Mouse (Mus musculus): Measurements from ENCODE around the gene Brca1. TPM values are rescaled to one million over a fixed set of nuclear protein-coding genes. Genes with fewer than 3 reads are reported as not detected.

Brca1 gene
- polyA plus RNA-seq, 1 experiment from 2014 or later, result 21.0 TPM

DNA sequence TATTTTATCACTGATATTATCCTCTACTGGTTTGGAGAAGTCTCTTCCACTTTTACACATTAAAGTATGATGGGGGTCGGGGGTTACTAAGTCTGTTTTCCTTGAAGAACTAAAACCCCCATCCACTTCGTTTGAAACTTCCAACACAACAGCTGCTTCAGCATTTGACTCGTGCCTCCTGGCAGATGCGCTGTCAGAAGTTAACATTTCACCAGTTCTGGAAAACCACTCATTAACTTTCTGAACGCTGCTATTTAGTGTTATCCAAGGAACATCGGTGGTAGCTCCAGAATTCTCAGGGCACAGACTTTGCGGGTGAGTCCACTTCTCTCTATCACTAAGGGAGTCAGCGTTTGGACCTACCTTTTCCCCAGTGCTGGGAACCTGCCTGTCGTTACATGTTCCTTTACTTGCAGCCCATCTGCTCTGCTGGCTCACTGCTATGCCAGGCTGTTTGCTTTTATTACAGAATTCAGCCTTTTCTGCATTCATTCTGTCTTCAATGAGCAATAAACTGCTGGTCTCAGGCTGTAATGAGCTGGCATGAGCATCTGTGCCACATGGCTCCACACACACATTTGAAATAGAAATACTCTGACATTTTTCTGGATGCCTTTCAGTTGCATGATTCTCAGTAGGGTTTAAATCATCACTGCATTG is 25.7 kb downstream of the Brca1 start:
- ATAC-seq (ENCODE audit: insufficient read depth), result no peak
- no peaks in the 10 kb centered on the region for H3K27me3 ChIP-seq (ENCODE audit: insufficient read depth, low read length)
- DNase-seq, result no peak
- H3K4me3 ChIP-seq (ENCODE audit: low read depth, low read length), result no peak overlapping the region
- H3K27ac ChIP-seq (ENCODE audit: low read depth), result no peak overlapping the region
- H3K36me3 ChIP-seq (ENCODE audit: insufficient read depth), result peaks cover 72% of the 10 kb centered on the region
- H3K9me3 ChIP-seq (ENCODE audit: low read depth, low read length), result no peaks in the 10 kb centered on the region
- no peak overlapping the region for H3K4me2 ChIP-seq
- TF ChIP-seq CTCF (IDR thresholded peaks at IDR 0.05; ENCODE audit: low read depth), result no peak
- 94% methylated on average over 9 of the region's 9 CpGs for WGBS
- no peak overlapping the region for H3K9ac ChIP-seq
- H3K4me1 ChIP-seq (ENCODE audit: insufficient read depth), result no peaks in the 10 kb centered on the region

DNA sequence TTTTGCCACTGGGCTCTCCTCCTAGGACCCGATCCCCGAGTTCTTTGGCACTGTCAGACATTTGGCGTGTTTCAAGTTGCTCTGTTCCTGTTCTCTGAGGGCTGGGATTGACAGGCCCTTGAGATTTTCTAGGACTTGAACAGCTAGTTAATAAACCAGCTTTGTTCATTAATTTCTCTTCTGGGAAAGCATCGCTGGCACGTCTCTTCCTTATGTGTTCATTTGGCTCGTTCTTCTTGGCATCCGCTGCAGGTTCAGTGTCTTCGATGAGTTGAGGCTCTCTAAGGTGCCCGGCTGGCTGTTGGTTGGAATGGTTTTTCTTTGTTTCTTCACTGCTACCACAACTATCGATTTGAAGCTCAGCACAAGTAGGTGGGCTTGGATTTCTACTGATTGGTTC is 26.7 kb downstream of the Brca1 start:
- TF ChIP-seq CTCF (IDR thresholded peaks at IDR 0.05; ENCODE audit: low read depth), result no peak
- H3K36me3 ChIP-seq (ENCODE audit: insufficient read depth), result peaks cover 72% of the 10 kb centered on the region

DNA sequence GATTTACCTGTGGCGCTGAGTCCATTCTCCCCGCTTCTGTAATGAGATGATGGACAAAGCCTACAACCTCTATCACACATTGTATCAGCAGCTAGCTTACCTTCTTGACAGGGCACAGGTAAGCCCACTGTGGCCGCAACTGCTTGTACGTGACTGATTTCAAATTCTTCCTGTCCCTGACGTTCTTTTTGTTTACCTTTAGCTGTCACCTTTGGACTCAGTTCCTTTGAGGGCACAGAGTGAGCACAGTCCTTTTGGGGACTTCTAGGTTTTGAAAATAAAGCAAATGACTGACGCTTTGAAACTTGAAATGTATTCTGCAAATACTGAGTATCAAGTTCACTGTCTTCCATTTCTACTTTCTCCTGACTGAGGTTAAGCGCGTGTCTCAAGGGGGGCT is 27.3 kb downstream of the Brca1 start:
- no peak overlapping the region for H3K4me2 ChIP-seq
- H3K36me3 ChIP-seq (ENCODE audit: insufficient read depth), result peaks cover 72% of the 10 kb centered on the region
- WGBS, result 81% methylated on average over 8 of the region's 8 CpGs
- no peak overlapping the region for H3K4me3 ChIP-seq (ENCODE audit: low read depth, low read length)
- ATAC-seq (ENCODE audit: insufficient read depth) (no peak), DNase-seq (no peak)
- no peaks in the 10 kb centered on the region for H3K9me3 ChIP-seq (ENCODE audit: low read depth, low read length)
- no peaks in the 10 kb centered on the region for H3K27me3 ChIP-seq (ENCODE audit: insufficient read depth, low read length)
- no peaks in the 10 kb centered on the region for H3K4me1 ChIP-seq (ENCODE audit: insufficient read depth)
- no peak overlapping the region for H3K27ac ChIP-seq (ENCODE audit: low read depth)
- no peak overlapping the region for H3K9ac ChIP-seq
- TF ChIP-seq CTCF (IDR thresholded peaks at IDR 0.05; ENCODE audit: low read depth), result no peak

More for the DNA sequence above, 26.7 kb downstream of the Brca1 start:
- H3K4me1 ChIP-seq (ENCODE audit: insufficient read depth), result no peaks in the 10 kb centered on the region
- no peak overlapping the region for H3K4me3 ChIP-seq (ENCODE audit: low read depth, low read length)
- ATAC-seq (ENCODE audit: insufficient read depth), result no peak
- no peak overlapping the region for H3K27ac ChIP-seq (ENCODE audit: low read depth)
- H3K27me3 ChIP-seq (ENCODE audit: insufficient read depth, low read length), result no peaks in the 10 kb centered on the region
- H3K9ac ChIP-seq, result no peak overlapping the region
- H3K4me2 ChIP-seq, result no peak overlapping the region
- 95% methylated on average over 10 of the region's 10 CpGs for WGBS
- H3K9me3 ChIP-seq (ENCODE audit: low read depth, low read length), result no peaks in the 10 kb centered on the region
- DNase-seq, result no peak

DNA sequence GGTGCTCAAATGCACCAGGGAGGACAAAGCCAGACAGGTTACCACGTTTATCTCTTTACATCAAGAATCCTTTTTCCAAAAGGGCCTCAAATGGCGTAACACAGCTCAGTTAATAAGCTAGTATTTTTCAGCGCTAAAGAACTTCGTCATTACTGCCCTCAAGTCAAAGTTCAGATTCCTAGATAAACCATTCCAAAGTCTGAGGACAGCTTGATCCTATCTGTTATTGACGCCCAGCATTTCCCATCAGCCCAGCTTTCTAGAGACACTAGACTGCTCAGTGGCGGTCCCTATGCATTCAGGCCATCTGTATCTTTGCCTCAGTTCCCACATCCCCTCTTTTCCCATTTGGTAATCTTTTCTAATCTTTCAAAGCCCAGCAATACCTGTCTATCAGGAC is 32.4 kb downstream of the Brca1 start:
- DNase-seq, result no peak
- ATAC-seq (ENCODE audit: insufficient read depth), result no peak
- no peaks in the 10 kb centered on the region for H3K9me3 ChIP-seq (ENCODE audit: low read depth, low read length)
- H3K27me3 ChIP-seq (ENCODE audit: insufficient read depth, low read length), result no peaks in the 10 kb centered on the region
- H3K36me3 ChIP-seq (ENCODE audit: insufficient read depth), result peaks cover 52% of the 10 kb centered on the region
- TF ChIP-seq CTCF (IDR thresholded peaks at IDR 0.05; ENCODE audit: low read depth), result no peak
- no peak overlapping the region for H3K27ac ChIP-seq (ENCODE audit: low read depth)
- WGBS, result 81% methylated on average over 6 of the region's 6 CpGs
- H3K4me1 ChIP-seq (ENCODE audit: insufficient read depth), result no peaks in the 10 kb centered on the region
- no peak overlapping the region for H3K4me2 ChIP-seq
- H3K4me3 ChIP-seq (ENCODE audit: low read depth, low read length), result no peak overlapping the region
- H3K9ac ChIP-seq, result no peak overlapping the region

DNA sequence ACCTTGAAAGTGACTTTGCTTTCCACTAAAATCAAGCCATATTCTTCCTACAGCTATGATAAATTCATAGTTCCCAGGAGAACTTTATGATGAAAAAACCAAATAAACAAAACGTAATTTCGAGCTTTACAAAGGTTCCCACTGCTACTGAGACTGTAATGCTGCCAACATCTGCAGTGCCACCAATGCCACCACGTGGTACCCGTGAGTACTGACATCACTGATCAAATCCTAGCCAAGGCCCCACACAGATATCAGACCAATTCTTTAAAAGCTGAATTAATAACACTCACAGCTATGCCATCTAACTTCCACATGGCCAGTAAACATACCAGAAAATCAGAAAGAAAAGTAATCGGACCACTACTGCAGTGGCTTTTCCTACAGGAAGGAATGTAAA is 32.8 kb downstream of the Brca1 start:
- H3K9ac ChIP-seq, result no peak overlapping the region
- TF ChIP-seq CTCF (IDR thresholded peaks at IDR 0.05; ENCODE audit: low read depth), result no peak
- no peaks in the 10 kb centered on the region for H3K27me3 ChIP-seq (ENCODE audit: insufficient read depth, low read length)
- H3K36me3 ChIP-seq (ENCODE audit: insufficient read depth), result peaks cover 52% of the 10 kb centered on the region
- ATAC-seq (ENCODE audit: insufficient read depth), result no peak
- WGBS, result 79% methylated on average over 5 of the region's 5 CpGs
- H3K4me2 ChIP-seq, result no peak overlapping the region
- no peak overlapping the region for H3K4me3 ChIP-seq (ENCODE audit: low read depth, low read length)
- no peaks in the 10 kb centered on the region for H3K4me1 ChIP-seq (ENCODE audit: insufficient read depth)
- H3K9me3 ChIP-seq (ENCODE audit: low read depth, low read length), result no peaks in the 10 kb centered on the region
- no peak overlapping the region for H3K27ac ChIP-seq (ENCODE audit: low read depth)
- DNase-seq, result no peak

DNA sequence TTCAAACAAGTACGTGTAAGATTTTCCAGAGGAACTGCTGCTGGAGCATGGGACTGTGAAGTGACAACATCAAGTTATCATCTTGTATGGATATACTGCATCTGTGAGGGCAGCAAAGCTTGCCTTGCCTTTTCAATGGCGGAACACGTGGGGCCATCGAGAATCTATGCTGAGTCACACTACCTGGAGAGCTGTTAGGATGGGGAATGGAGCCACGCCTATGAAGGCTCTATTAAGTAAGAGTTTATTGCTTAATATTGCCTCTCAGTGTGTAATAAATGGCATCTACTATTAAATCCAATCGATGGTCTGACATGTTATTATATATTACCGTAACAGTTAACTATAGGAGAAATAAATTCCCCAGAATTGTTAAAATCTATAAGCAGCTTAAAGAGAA is 44.7 kb downstream of the Brca1 start:
- Histone ChIP-seq H3K4me2 (no peak overlapping the region), H3K27ac (ENCODE audit: low read depth) (no peak overlapping the region), H3K36me3 (ENCODE audit: insufficient read depth) (peaks cover 69% of the 10 kb centered on the region), H3K27me3 (ENCODE audit: insufficient read depth, low read length) (no peaks in the 10 kb centered on the region), H3K9ac (no peak overlapping the region), H3K4me1 (ENCODE audit: insufficient read depth) (no peaks in the 10 kb centered on the region), H3K9me3 (ENCODE audit: low read depth, low read length) (no peaks in the 10 kb centered on the region), H3K4me3 (ENCODE audit: low read depth, low read length) (no peak overlapping the region)
- ATAC-seq (ENCODE audit: insufficient read depth) (no peak), DNase-seq (no peak)
- no peak for TF ChIP-seq CTCF (IDR thresholded peaks at IDR 0.05; ENCODE audit: low read depth)
- 91% methylated on average over 7 of the region's 7 CpGs for WGBS

DNA sequence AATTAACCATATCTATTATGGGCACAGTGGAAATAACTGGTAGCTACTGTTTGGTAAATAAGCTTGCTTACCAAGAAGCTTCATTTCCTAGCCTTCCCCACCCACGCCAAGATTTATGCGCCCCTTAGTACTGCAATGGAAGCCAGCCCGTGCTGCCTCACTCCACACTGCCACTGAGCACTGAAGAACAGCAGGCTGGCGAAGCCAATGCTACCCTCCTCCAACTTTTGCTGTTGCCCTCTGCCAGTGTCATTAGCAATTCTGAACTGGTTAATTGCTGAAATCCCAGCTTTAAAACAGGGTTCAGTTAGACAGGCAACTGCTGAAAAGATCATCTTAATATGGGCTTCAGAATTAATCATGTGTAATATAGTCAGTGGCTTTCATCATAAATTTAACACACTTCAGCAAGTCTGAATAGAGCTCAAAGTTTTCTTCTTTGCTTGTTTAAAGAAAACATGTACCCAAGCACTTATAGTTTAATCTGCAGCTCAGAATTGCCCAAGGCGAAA is 45.4 kb downstream of the Brca1 start:
- DNase-seq, result no peak
- Histone ChIP-seq H3K4me3 (ENCODE audit: low read depth, low read length) (no peak overlapping the region), H3K27me3 (ENCODE audit: insufficient read depth, low read length) (no peaks in the 10 kb centered on the region), H3K27ac (ENCODE audit: low read depth) (no peak overlapping the region), H3K4me2 (no peak overlapping the region), H3K9me3 (ENCODE audit: low read depth, low read length) (no peaks in the 10 kb centered on the region), H3K9ac (no peak overlapping the region), H3K4me1 (ENCODE audit: insufficient read depth) (no peaks in the 10 kb centered on the region), H3K36me3 (ENCODE audit: insufficient read depth) (peaks cover 68% of the 10 kb centered on the region)
- no peak for TF ChIP-seq CTCF (IDR thresholded peaks at IDR 0.05; ENCODE audit: low read depth)
- WGBS, result 88% methylated on average over 5 of the region's 5 CpGs
- ATAC-seq (ENCODE audit: insufficient read depth), result no peak

Data from lung, embryonic 14.5 days (tissue).